Mouse (Mus musculus) heart, embryonic 16.5 days (tissue): ENCODE measurements around the gene Cox8a. TPM values are rescaled to one million over a fixed set of nuclear protein-coding genes. Genes with fewer than 3 reads are reported as not detected.
A peak's percentile ranks its signal among the peaks of the same experiment; 100 is the strongest.

Experiments
- ATAC-seq: fragments of 200-750 bp; cut with Nextera tagmentation; replicated peaks from 2 replicates; pipeline ENCODE4 v1.8.0; 2017; ENCODE audit warnings: moderate number of reproducible peaks; ENCODE audit not compliant: insufficient read depth, low FRiP score; ENCODE audit errors: extremely low read depth
- H3K27ac ChIP-seq: fragments of 300-500 bp; sonication (generic); 2 replicates; pipeline ENCODE4 v1.5.1; 2014; ENCODE audit warnings: mild to moderate bottlenecking, low read length, control low read depth, moderate library complexity
- H3K27me3 ChIP-seq: fragments of 300-500 bp; sonication (generic); 2 replicates; pipeline ENCODE4 v1.6.1; 2014; ENCODE audit warnings: low read length, mixed read lengths; ENCODE audit not compliant: control insufficient read depth, insufficient read depth
- H3K36me3 ChIP-seq: fragments of 300-500 bp; sonication (generic); 2 replicates; pipeline ENCODE4 v1.6.1; 2014; ENCODE audit not compliant: control insufficient read depth, insufficient read depth
- H3K4me1 ChIP-seq: fragments of 300-500 bp; sonication (generic); 2 replicates; pipeline ENCODE4 v1.6.1; 2014; ENCODE audit warnings: low read length, mixed read lengths; ENCODE audit not compliant: control insufficient read depth, insufficient read depth
- H3K4me2 ChIP-seq: fragments of 300-500 bp; sonication (generic); 2 replicates; pipeline ENCODE4 v1.6.1; 2014; ENCODE audit warnings: low read depth, mild to moderate bottlenecking, control low read depth, low read length
- H3K4me3 ChIP-seq: fragments of 300-500 bp; sonication (generic); 2 replicates; pipeline ENCODE4 v1.5.1; 2014; ENCODE audit warnings: mild to moderate bottlenecking, control low read depth, low read length
- H3K9ac ChIP-seq: fragments of 300-500 bp; sonication (generic); 2 replicates; pipeline ENCODE4 v1.6.1; 2014; ENCODE audit warnings: low read length, control low read depth
- H3K9me3 ChIP-seq: fragments of 300-500 bp; sonication (generic); replicated peaks from 2 replicates; pipeline ENCODE4 v1.6.1; 2016; ENCODE audit warnings: low read length; ENCODE audit not compliant: control insufficient read depth
- WGBS: fragments of 180-500 bp; shearing (Covaris S2); extraction: QIAGEN DNeasy Blood & Tissue Kit; methylation state at CpG from one replicate; pipeline ENCODE4 v1.1.7; 2014; 5-methylcytosine and 5-hydroxymethylcytosine counted together
- polyA plus RNA-seq: library from polyadenylated mRNA; unstranded; fragments of >200 nt; fragmentation: Nextera tagmentation; extraction: Ambion mirVana; gene quantifications from 2 replicates; pipeline ENCODE4 v1.2.1, GENCODE M21; 2015

Cox8a gene
- polyA plus RNA-seq, 1 experiment from 2014 or later, result 2,285 TPM

DNA sequence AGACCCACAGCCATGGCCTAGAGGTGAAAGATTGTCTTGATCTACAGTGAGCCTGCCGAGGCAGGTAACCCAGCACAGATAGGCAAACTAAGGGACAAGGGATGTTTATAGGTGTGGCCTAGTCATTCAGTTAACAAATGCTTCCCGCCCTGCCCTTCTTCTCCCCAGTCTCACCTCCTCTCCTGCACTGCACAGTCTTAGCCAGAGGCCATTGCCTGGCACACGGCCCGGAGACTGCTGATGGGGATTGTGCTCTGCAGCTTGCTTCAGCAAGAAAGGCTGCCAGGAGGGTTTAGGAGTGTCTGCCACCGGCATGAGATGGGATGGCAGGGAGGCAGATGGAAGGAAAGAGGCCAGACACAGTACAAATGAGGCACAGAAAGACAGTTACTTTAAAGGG, 40.5 kb upstream of the Cox8a start:
- no peak overlapping the region for H3K4me2 ChIP-seq
- no peak overlapping the region for H3K4me3 ChIP-seq
- no peak overlapping the region for H3K9ac ChIP-seq
- H3K9me3 ChIP-seq, result peaks cover 7% of the 10 kb centered on the region; the same call in 1 of the 2 replicates
- H3K36me3 ChIP-seq, result no peaks in the 10 kb centered on the region
- WGBS, result 64% methylated on average over 5 of the region's 5 CpGs
- no peaks in the 10 kb centered on the region for H3K4me1 ChIP-seq
- no peaks in the 10 kb centered on the region for H3K27me3 ChIP-seq
- H3K27ac ChIP-seq, result no peak overlapping the region
- ATAC-seq, result no peak

GRCm38 (mm10) chr19:7246021-7246420, 28.6 kb upstream of the Cox8a start:
- no peak overlapping the region for H3K4me3 ChIP-seq
- no peak overlapping the region for H3K27ac ChIP-seq
- H3K9ac ChIP-seq, result no peak overlapping the region
- whole genome bisulfite sequencing, result 71% methylated on average over 3 of the region's 3 CpGs
- no peak overlapping the region for H3K4me2 ChIP-seq
- H3K36me3 ChIP-seq, result no peaks in the 10 kb centered on the region
- H3K27me3 ChIP-seq, result no peaks in the 10 kb centered on the region
- ATAC-seq, result no peak
- H3K4me1 ChIP-seq, result peaks cover 4% of the 10 kb centered on the region; the same call in 1 of the 2 replicates
- H3K9me3 ChIP-seq, result no peaks in the 10 kb centered on the region

DNA sequence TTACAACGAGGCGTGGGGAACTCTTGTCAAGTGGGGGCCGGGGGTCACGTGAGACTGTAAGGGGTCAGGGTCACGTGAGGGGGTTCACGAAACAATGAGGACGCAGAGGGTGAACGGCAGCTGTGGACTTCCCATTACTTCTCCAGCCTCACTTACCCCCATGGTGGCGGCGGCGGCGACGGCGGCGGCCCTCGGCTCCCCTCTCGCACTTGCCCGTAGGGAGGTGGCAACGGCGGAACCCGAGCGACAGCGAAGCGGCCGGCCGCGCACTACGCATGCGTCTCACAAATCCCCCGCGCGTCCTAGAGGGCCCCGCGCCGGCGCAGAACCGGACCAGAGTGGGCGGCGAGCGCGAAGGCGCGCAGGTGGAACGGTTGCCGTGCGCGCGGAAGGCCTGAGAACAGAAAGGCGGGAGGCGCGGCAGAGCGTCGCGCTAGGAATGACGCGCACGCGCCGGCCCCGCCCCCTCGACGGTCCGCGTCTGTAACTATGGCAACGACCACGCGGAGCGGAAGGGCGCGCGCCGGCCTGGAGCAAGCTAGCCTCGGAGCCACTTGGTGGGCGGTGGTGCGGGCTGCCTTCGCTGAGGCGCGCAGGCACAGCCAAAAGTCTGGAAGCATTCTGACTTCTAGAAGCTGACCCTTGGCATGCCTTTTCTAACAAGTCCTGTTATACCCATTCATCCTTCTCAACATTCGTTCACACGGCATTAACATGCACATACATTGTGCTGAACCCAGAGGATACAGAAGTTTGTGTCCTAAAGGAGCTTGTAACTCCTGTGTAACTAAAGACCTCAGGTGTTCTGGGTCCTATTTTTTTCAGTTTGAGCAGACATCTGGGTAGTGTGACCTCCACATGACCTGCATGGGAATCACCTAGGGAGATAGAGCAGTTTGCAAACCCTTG, 23.6 kb upstream of the Cox8a start, which contains the start of gene Naa40:
Naa40 (minus strand) TSS at position 402 of the 909 bp plus-strand sequence.
- peak within 1 kb of the TSS; percentile 67 for H3K4me2 ChIP-seq
- under 1% methylated on average over 79 of the region's 80 CpGs for WGBS
- peaks cover 20% of the 10 kb centered on the region for H3K4me1 ChIP-seq
- H3K9me3 ChIP-seq, result no peaks in the 10 kb centered on the region
- H3K27ac ChIP-seq, result peak within 1 kb of the TSS; percentile 94
- peaks cover 18% of the 10 kb centered on the region for H3K36me3 ChIP-seq
- peak within 1 kb of the TSS; percentile 87 for H3K4me3 ChIP-seq
- no peaks in the 10 kb centered on the region for H3K27me3 ChIP-seq
- peak; percentile 94 for ATAC-seq
- H3K9ac ChIP-seq, result peak within 1 kb of the TSS; percentile 80

GRCm38 (mm10) chr19:7240291-7240690, 22.9 kb upstream of the Cox8a start:
- Histone ChIP-seq H3K9ac (peak overlapping the region; percentile 80), H3K27me3 (no peaks in the 10 kb centered on the region), H3K4me1 (peaks cover 20% of the 10 kb centered on the region), H3K9me3 (no peaks in the 10 kb centered on the region), H3K36me3 (peaks cover 18% of the 10 kb centered on the region), H3K4me2 (peak overlapping the region; percentile 67), H3K27ac (peak overlapping the region; percentile 94), H3K4me3 (peak overlapping the region; percentile 87)
- peak; percentile 4; the same call in 1 of the 2 replicates for ATAC-seq
- WGBS, result under 1% methylated on average over 13 of the region's 13 CpGs

DNA sequence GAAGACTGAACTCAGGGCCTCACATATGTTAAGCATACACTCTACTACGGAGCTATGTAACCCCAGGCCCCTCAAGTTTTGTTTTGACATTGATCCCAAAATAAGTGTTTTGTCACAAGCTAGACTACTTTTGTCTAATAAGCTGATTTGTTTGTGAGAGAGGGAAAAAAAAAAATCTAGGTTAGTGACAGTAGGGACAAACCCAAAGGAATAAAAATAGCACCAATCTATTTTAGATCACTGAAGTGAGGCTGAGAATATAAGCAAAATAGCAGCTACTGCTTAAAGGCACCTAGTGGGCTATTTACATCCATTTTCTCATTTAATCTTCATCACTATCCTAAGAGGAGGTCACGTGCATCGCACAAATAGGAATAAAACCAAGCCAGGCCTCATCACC, 22.2 kb upstream of the Cox8a start:
- Histone ChIP-seq H3K4me3 (peak overlapping the region; percentile 87), H3K27ac (no peak overlapping the region), H3K9me3 (no peaks in the 10 kb centered on the region), H3K9ac (peak overlapping the region; percentile 80), H3K27me3 (no peaks in the 10 kb centered on the region), H3K4me2 (peak overlapping the region; percentile 67), H3K36me3 (peaks cover 19% of the 10 kb centered on the region), H3K4me1 (peaks cover 20% of the 10 kb centered on the region)
- no peak for ATAC-seq
- WGBS, result 80% methylated on average over 3 of the region's 3 CpGs

DNA sequence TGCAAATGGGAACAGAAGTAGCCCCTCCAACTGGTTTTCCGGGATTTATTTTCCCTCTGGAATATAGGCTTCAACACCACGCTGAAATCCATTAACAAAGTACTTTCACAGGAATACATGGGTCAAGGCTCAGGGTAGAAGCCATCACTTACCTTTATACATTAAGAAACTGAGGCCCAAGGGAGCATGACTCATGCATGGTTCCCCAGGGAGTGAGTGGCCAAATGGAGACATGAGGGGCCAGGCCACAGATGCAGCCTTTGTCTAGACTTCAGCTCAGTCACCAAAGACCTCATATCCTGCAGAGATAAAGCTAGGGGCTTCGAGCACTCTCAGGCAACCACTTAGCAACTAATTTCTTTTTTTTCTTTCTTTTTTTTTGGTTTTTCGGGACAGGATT, 19.3 kb upstream of the Cox8a start:
- Histone ChIP-seq H3K9ac (no peak overlapping the region), H3K27ac (no peak overlapping the region), H3K4me3 (no peak overlapping the region), H3K9me3 (no peaks in the 10 kb centered on the region), H3K4me2 (no peak overlapping the region), H3K36me3 (peaks cover 38% of the 10 kb centered on the region), H3K4me1 (peaks cover 20% of the 10 kb centered on the region), H3K27me3 (no peaks in the 10 kb centered on the region)
- ATAC-seq, result no peak
- 85% methylated on average over 4 of the region's 4 CpGs for WGBS

DNA sequence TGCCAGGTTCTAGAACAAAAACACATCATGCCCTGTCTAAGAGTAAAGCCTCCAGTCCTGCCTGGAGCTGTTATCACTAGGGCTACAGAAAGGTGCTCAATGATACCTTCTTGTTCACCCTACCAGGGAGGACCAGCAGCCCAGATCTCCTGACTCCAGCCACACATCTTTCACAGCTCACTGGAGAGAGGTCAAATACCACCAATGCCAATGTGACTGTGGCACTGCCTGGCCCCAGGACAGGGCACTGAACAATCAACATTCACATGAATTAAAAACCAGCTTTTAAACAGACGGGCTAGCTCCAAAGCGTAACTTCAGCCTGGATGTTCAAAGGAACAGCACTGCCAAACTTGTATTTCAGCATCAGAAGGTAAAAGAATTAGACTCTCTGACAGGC, 18.6 kb upstream of the Cox8a start:
- no peaks in the 10 kb centered on the region for H3K27me3 ChIP-seq
- peaks cover 17% of the 10 kb centered on the region; the same call in 1 of the 2 replicates for H3K4me1 ChIP-seq
- no peaks in the 10 kb centered on the region for H3K9me3 ChIP-seq
- no peak overlapping the region for H3K4me3 ChIP-seq
- H3K4me2 ChIP-seq, result no peak overlapping the region
- no peak overlapping the region for H3K27ac ChIP-seq
- peaks cover 43% of the 10 kb centered on the region for H3K36me3 ChIP-seq
- WGBS, result 97% methylated on average over 2 of the region's 2 CpGs
- H3K9ac ChIP-seq, result no peak overlapping the region
- no peak for ATAC-seq

DNA sequence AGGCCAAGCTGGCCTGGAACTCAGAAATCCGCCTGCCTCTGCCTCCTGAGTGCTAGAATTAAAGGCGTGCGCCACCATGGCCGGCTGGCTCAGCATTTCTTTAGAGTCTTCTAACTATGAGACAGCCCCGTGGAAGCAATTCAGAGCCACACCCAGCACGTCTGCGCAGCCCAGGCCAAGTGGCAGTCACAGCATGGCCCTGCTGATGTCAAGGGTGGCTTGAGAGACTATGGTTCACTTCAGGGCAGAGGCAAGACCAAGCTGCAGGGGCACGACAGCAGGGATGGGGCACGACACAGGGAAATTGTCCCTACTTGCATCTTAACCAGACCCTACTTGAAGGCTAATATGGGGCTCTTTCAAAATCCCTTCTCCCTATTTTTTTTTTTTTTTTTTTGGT, 18.0 kb upstream of the Cox8a start:
- no peak for ATAC-seq
- peaks cover 17% of the 10 kb centered on the region; the same call in 1 of the 2 replicates for H3K4me1 ChIP-seq
- no peak overlapping the region for H3K9ac ChIP-seq
- 95% methylated on average over 9 of the region's 9 CpGs for WGBS
- no peak overlapping the region for H3K4me3 ChIP-seq
- H3K27ac ChIP-seq, result no peak overlapping the region
- H3K36me3 ChIP-seq, result peaks cover 48% of the 10 kb centered on the region
- no peak overlapping the region for H3K4me2 ChIP-seq
- H3K9me3 ChIP-seq, result no peaks in the 10 kb centered on the region
- no peaks in the 10 kb centered on the region for H3K27me3 ChIP-seq

- Histone ChIP-seq H3K4me3 (no peak overlapping the region), H3K4me1 (peaks cover 12% of the 10 kb centered on the region; the same call in 1 of the 2 replicates), H3K27ac (no peak overlapping the region), H3K27me3 (no peaks in the 10 kb centered on the region), H3K9ac (no peak overlapping the region), H3K36me3 (peaks cover 55% of the 10 kb centered on the region), H3K9me3 (no peaks in the 10 kb centered on the region), H3K4me2 (no peak overlapping the region)
- WGBS, result 58% methylated on average over 8 of the region's 8 CpGs
- peak; percentile 59; the same call in 1 of the 2 replicates for ATAC-seq
Measured at GRCm38 (mm10) chr19:7234537-7235221, 17.3 kb upstream of the Cox8a start.
